Mouse (Mus musculus) macrophage (primary cell): Measurements from ENCODE around the gene Spata5. TPM values are rescaled to one million over a fixed set of nuclear protein-coding genes. Genes with fewer than 3 reads are reported as not detected.

Source experiments
- H3K27ac ChIP-seq: fragments of 350-480 bp; formaldehyde crosslinking; 2 replicates; pipeline ENCODE4 v1.9.0; 2021
- H3K36me3 ChIP-seq: fragments of 350-480 bp; formaldehyde crosslinking; 2 replicates; pipeline ENCODE4 v1.9.0; 2021; ENCODE audit errors: inconsistent target
- H3K4me3 ChIP-seq: fragments of 350-480 bp; formaldehyde crosslinking; 2 replicates; pipeline ENCODE4 v1.9.0; 2021; ENCODE audit errors: inconsistent target
- H3K79me2 ChIP-seq: fragments of 350-480 bp; formaldehyde crosslinking; 2 replicates; pipeline ENCODE4 v1.9.0; 2021; ENCODE audit errors: inconsistent target
- WGBS: methylation state at CpG from one replicate; pipeline ENCODE4 v1.1.7; 2026; ENCODE audit warnings: inconsistent platforms; ENCODE audit not compliant: missing documents; 5-methylcytosine and 5-hydroxymethylcytosine counted together
- polyA plus RNA-seq: library from polyadenylated mRNA; stranded (reverse); fragments of 250-400 nt; gene quantifications from 3 replicates; pipeline ENCODE4 v1.2.4, GENCODE M21; 2018; ENCODE audit warnings: inconsistent platforms

Spata5 gene
- polyA plus RNA-seq, 1 experiment from 2014 or later: 14.8 TPM

- H3K4me3 ChIP-seq: no peak overlapping the region
- H3K79me2 ChIP-seq: no peaks in the 10 kb centered on the region
- no peak overlapping the region for H3K27ac ChIP-seq
- no peaks in the 10 kb centered on the region for H3K36me3 ChIP-seq
- 77% methylated on average over 4 of the region's 4 CpGs for WGBS
These were observed 49.7 kb downstream of the Spata5 start for GRCm38 (mm10) chr3:37469353-37469752.

GRCm38 (mm10) chr3:37470867-37471266 lies 51.2 kb downstream of the Spata5 start:
- Histone ChIP-seq H3K4me3 (no peak overlapping the region), H3K79me2 (no peaks in the 10 kb centered on the region), H3K36me3 (no peaks in the 10 kb centered on the region), H3K27ac (no peak overlapping the region)
- WGBS: 96% methylated on average over 2 of the region's 2 CpGs

GRCm38 (mm10) chr3:37472461-37472860 lies 52.8 kb downstream of the Spata5 start:
- Histone ChIP-seq H3K4me3 (no peak overlapping the region), H3K27ac (no peak overlapping the region), H3K79me2 (no peaks in the 10 kb centered on the region), H3K36me3 (no peaks in the 10 kb centered on the region)

- H3K36me3 ChIP-seq: no peaks in the 10 kb centered on the region
- no peak overlapping the region for H3K4me3 ChIP-seq
- WGBS: 6% methylated on average over 1 of the region's 1 CpGs
- no peaks in the 10 kb centered on the region for H3K79me2 ChIP-seq
- no peak overlapping the region for H3K27ac ChIP-seq
These were observed 56.8 kb downstream of the Spata5 start for GRCm38 (mm10) chr3:37476485-37476884.

GRCm38 (mm10) chr3:37477438-37478188 lies 57.9 kb downstream of the Spata5 start:
- Histone ChIP-seq H3K36me3 (no peaks in the 10 kb centered on the region), H3K4me3 (no peak overlapping the region), H3K27ac (no peak overlapping the region), H3K79me2 (no peaks in the 10 kb centered on the region)
- 82% methylated on average over 7 of the region's 7 CpGs for WGBS

- Histone ChIP-seq H3K36me3 (no peaks in the 10 kb centered on the region), H3K27ac (no peak overlapping the region), H3K79me2 (no peaks in the 10 kb centered on the region), H3K4me3 (no peak overlapping the region)
- 100% methylated on average over 1 of the region's 1 CpGs for WGBS
These were observed 60.1 kb downstream of the Spata5 start for GRCm38 (mm10) chr3:37479771-37480170.

- H3K27ac ChIP-seq: no peak overlapping the region
- H3K79me2 ChIP-seq: no peaks in the 10 kb centered on the region
- H3K36me3 ChIP-seq: no peaks in the 10 kb centered on the region
- over 99% methylated on average over 18 of the region's 31 CpGs for WGBS
- H3K4me3 ChIP-seq: no peak overlapping the region
These were observed 61.6 kb downstream of the Spata5 start for GRCm38 (mm10) chr3:37481295-37481694.

GRCm38 (mm10) chr3:37482720-37483119 lies 63.0 kb downstream of the Spata5 start:
- Histone ChIP-seq H3K36me3 (no peaks in the 10 kb centered on the region), H3K4me3 (no peak overlapping the region), H3K79me2 (no peaks in the 10 kb centered on the region), H3K27ac (no peak overlapping the region)
- 100% methylated on average over 1 of the region's 1 CpGs for WGBS

- H3K36me3 ChIP-seq: no peaks in the 10 kb centered on the region
- H3K79me2 ChIP-seq: no peaks in the 10 kb centered on the region
- 95% methylated on average over 4 of the region's 4 CpGs for WGBS
- no peak overlapping the region for H3K27ac ChIP-seq
- no peak overlapping the region for H3K4me3 ChIP-seq
These were observed 64.1 kb downstream of the Spata5 start for GRCm38 (mm10) chr3:37483709-37484265.

GRCm38 (mm10) chr3:37487639-37488038 lies 67.9 kb downstream of the Spata5 start:
- Histone ChIP-seq H3K79me2 (no peaks in the 10 kb centered on the region), H3K36me3 (no peaks in the 10 kb centered on the region), H3K4me3 (no peak overlapping the region), H3K27ac (no peak overlapping the region)
- 78% methylated on average over 2 of the region's 2 CpGs for WGBS

- Histone ChIP-seq H3K27ac (no peak overlapping the region), H3K4me3 (no peak overlapping the region), H3K79me2 (no peaks in the 10 kb centered on the region), H3K36me3 (no peaks in the 10 kb centered on the region)
These were observed 68.5 kb downstream of the Spata5 start for GRCm38 (mm10) chr3:37488173-37488572.

GRCm38 (mm10) chr3:37490025-37490424 lies 70.3 kb downstream of the Spata5 start:
- 87% methylated on average over 3 of the region's 3 CpGs for WGBS
- Histone ChIP-seq H3K79me2 (no peaks in the 10 kb centered on the region), H3K27ac (no peak overlapping the region), H3K36me3 (no peaks in the 10 kb centered on the region), H3K4me3 (no peak overlapping the region)

- Histone ChIP-seq H3K27ac (peak overlapping the region; percentile 5; the same call in 1 of the 2 replicates), H3K4me3 (no peak overlapping the region), H3K36me3 (no peaks in the 10 kb centered on the region), H3K79me2 (no peaks in the 10 kb centered on the region)
- 30% methylated on average over 1 of the region's 1 CpGs for WGBS
These were observed 81.2 kb downstream of the Spata5 start for GRCm38 (mm10) chr3:37500939-37501338.

GRCm38 (mm10) chr3:37502552-37502951 lies 82.9 kb downstream of the Spata5 start:
- 14% methylated on average over 2 of the region's 2 CpGs for WGBS
- no peaks in the 10 kb centered on the region for H3K79me2 ChIP-seq
- H3K36me3 ChIP-seq: no peaks in the 10 kb centered on the region
- no peak overlapping the region for H3K4me3 ChIP-seq
- 0 out of 2 replicates have a peak overlapping the region, but pooled peaks have one; percentile 5 for H3K27ac ChIP-seq

GRCm38 (mm10) chr3:37503846-37504245 lies 84.2 kb downstream of the Spata5 start:
- H3K27ac ChIP-seq: no peak overlapping the region
- H3K36me3 ChIP-seq: no peaks in the 10 kb centered on the region
- no peak overlapping the region for H3K4me3 ChIP-seq
- H3K79me2 ChIP-seq: no peaks in the 10 kb centered on the region
